Mouse (Mus musculus) ES-Bruce4 (cell line): ENCODE results near the gene Phactr1.

Experiments
- CTCF ChIP-seq: IDR thresholded peaks from one replicate; pipeline ENCODE4 v1.8.1; 2011; ENCODE audit warnings: low read depth, low read length
- POLR2A ChIP-seq: IDR thresholded peaks from one replicate; pipeline ENCODE4 v1.8.1; 2011; ENCODE audit warnings: low read length; ENCODE audit not compliant: insufficient read depth

DNA sequence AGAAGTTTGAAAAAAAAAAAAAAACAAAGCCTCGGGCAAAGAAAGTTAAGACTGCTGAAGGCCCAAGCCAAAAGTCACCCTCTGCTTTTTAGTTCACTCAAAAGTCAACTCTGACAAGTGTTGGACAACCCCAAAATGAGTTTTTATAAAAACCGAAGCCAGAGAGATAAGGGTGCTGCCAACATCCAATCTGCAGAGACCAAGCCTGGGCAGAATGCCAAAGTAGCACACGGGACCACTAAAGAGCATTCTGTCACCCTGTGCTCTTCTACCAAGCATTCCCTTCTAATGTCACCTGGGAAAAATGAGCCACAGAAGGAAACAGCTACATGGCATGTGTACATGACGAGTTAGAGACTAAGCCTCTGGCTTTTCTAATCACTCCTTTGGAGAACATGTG lies 454.0 kb downstream of the Phactr1 start:
- TF ChIP-seq POLR2A (no peak), CTCF (no peak)
